Mouse (Mus musculus) CH12F3 (cell line): Measurements from ENCODE around the gene Wbp1l.

Experiments used
- in situ Hi-C: fragments of 300-500 bp; cut with MboI; formaldehyde crosslinking; loops from 2 replicates; pipeline ENCODE4 v1.14.3; 2020; ENCODE audit warnings: low sequenced_read_pairs

The Wbp1l gene

GRCm38 (mm10) chr19:46598187-46598586, 697 bp upstream of the Wbp1l start:
- in situ Hi-C loops = no loop called here

- in situ Hi-C loops = no loop called here
These were observed 732 bp downstream of the Wbp1l start for GRCm38 (mm10) chr19:46599375-46600256.

- in situ Hi-C loops = no loop called here
These were observed 1.5 kb downstream of the Wbp1l start for GRCm38 (mm10) chr19:46600371-46600770.

- in situ Hi-C loops = no loop called here
These were observed 2.6 kb downstream of the Wbp1l start for GRCm38 (mm10) chr19:46601491-46601890.

GRCm38 (mm10) chr19:46602406-46602805, 3.5 kb downstream of the Wbp1l start:
- in situ Hi-C loops = no loop called here

DNA sequence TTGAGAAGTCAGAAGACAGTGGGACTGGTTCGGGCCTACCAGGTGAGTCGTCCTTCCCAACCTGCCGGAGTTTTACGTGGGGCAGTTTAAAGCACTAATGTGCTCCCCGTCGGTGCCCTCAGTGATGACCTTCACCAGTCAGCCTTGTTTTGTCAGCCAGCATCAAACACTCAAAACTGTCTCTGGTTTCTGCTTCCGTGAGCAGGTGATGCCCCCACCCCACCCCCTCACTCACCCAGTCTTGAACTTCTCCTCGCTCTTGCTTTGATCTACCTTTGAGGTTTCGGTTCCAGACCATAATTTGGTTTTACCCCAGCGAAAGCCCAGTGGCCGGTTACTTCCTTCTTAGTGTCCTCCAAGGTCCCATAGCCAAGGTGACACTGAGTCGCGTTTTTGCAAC, 7.8 kb downstream of the Wbp1l start:
- in situ Hi-C loops = no loop called here

GRCm38 (mm10) chr19:46607424-46607823, 8.5 kb downstream of the Wbp1l start:
- in situ Hi-C loops = no loop called here

- in situ Hi-C loops = no loop called here
These were observed 9.3 kb downstream of the Wbp1l start for GRCm38 (mm10) chr19:46608158-46608557.

GRCm38 (mm10) chr19:46616378-46616777, 17.5 kb downstream of the Wbp1l start:
- in situ Hi-C loops = no loop called here

DNA sequence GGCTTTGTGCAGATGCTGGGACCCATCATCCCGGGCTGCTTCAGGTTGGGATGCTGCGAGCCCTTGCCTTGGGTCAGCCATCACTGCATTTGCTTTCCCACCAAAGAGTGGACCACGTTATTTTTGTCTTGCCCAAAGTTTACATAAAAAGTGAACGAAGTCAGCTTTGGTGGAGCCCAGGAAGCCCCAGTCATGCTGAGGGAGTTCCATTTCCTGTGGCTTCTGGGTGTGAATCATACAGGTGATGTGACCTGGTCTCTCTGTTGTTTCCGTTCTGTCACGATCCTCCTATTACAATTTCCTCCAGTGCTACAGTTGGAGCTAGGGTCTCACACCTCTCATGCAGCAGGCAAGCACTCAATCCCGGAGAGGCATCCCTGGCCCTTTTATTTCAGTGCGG, 18.5 kb downstream of the Wbp1l start:
- in situ Hi-C loops = no loop called here

GRCm38 (mm10) chr19:46618322-46618721, 19.4 kb downstream of the Wbp1l start:
- in situ Hi-C loops = no loop called here

DNA sequence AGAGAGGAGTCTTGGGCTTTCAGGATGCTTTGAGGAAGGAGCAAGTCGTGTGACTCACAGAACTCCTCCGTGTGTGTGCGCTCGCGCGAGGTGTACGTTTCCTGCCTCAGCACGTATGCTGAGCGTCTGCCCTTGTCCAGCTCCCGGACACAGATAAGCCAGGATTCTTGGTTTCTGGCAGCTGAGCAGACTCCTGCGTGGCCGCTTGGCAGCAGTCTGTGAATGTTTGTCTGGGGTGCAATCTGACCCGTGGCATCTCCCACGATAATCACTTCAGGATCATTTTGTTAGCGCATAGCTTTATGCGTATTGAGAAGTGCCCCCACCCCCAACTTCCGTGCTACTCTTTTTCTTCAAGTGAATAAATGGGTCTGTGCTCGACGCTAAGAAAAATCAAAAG, 20.1 kb downstream of the Wbp1l start:
- in situ Hi-C loops = no loop called here

- in situ Hi-C loops = no loop called here
These were observed 20.6 kb downstream of the Wbp1l start for GRCm38 (mm10) chr19:46619518-46619917.

GRCm38 (mm10) chr19:46620016-46620808, 21.3 kb downstream of the Wbp1l start:
- in situ Hi-C loops = no loop called here

- in situ Hi-C loops = no loop called here
These were observed 22.6 kb downstream of the Wbp1l start for GRCm38 (mm10) chr19:46621236-46622183.

DNA sequence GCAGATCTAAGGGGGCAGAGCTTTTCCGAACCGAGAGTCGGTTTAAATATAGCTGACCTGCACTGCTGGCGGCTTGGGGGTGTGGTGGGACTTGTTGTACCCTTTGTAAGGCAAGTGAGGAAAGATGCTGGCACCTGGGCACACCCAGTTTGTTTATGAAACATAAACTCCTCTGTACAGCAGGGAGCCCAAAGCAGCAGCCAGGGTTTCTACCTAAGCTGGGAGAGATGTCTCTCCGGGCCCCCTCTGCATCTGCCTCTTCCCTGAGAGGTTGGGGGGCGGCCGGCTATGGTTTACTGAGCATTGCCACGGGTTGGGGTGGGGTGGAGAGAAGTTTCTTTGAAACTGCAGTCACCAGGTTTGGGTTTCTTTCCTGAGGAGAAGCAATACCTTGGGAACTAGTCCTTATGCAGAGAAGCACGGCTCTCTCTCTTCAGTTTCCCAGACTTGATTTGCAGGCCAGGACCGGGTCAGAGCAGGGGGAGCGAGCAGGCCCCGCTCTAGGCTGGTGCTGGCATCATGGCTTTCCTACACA, 23.8 kb downstream of the Wbp1l start:
- in situ Hi-C loops = no loop called here

DNA sequence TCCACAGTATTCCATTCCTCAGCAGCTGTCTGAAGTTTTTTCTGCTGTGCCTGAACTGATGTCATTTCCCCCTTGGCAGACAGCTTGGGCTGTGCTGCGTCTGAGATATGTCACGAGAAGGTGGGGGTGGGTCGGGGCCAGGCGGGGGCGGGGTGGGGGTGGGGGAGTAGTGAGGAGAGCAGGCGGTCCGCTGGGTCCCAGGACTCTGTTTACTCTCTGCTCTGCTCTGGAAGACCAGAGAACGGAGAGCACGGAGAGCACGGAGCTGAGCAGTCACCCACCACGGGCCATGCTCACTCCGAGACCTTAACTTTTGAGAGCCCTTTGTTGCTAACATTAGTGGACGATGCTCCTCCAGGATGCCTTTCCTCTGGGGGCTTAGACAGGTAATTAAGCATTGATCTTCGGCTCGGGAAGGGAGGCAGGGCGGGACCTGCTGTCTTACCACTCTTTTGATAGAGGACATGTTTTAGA, 24.3 kb downstream of the Wbp1l start:
- in situ Hi-C loops = no loop called here

GRCm38 (mm10) chr19:46623790-46624772, 25.2 kb downstream of the Wbp1l start:
- in situ Hi-C loops = no loop called here

DNA sequence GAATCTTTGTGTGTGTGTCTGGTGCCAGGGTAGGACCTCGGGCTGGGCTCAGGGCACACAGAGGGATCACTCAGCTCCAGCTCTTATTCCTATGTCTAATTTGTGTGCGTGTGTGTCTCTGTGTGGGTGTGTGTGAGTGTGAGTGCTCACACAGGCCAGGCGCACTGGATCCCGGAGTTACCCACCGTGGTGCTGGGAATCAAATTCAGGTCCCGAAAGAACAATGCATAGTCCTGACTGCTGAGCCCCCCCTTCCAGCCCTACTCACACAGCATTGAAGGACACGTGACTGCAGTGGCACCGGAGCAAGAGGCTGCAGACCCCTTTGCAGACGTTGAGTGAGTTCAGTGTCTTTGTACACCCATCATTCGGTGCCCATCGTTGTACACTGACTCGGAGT, 26.1 kb downstream of the Wbp1l start:
- in situ Hi-C loops = no loop called here
